Mouse (Mus musculus) macrophage (primary cell): Measurements from ENCODE around the gene Slc20a1. TPM values are rescaled to one million over a fixed set of nuclear protein-coding genes. Genes with fewer than 3 reads are reported as not detected.

Source experiments
- polyA plus RNA-seq: library from polyadenylated mRNA; stranded (reverse); fragments of 250-400 nt; gene quantifications from 3 replicates; pipeline ENCODE4 v1.2.4, GENCODE M21; 2018; ENCODE audit warnings: inconsistent platforms

The Slc20a1 gene
- polyA plus RNA-seq, 1 experiment from 2014 or later = 36.9 TPM

Other genes starting within 250 kb of the Slc20a1 start
- 1.0 to 2.5 TPM (median 2.3 TPM) in 3 replicates for gene Zc3h6, start 231.4 kb upstream of the Slc20a1 start, polyA plus RNA-seq
- 1.3 to 1.9 TPM (median 1.7 TPM) in 3 replicates for gene Gm10762, start 231.0 kb upstream of the Slc20a1 start, polyA plus RNA-seq
- not detected in 3 replicates for gene Vinac1, start 150.6 kb upstream of the Slc20a1 start, polyA plus RNA-seq
- gene Ttl, start 132.8 kb upstream of the Slc20a1 start, polyA plus RNA-seq = 5.8 to 8.9 TPM (median 8.5 TPM) in 3 replicates
- gene Polr1b, start 97.8 kb upstream of the Slc20a1 start, polyA plus RNA-seq = 3.6 to 13.0 TPM (median 4.8 TPM) in 3 replicates
- gene Chchd5, start 69.1 kb upstream of the Slc20a1 start, polyA plus RNA-seq = 11.9 to 13.8 TPM (median 13.2 TPM) in 3 replicates
- 0.71 to 6.7 TPM (median 5.8 TPM) in 3 replicates for gene Ckap2l, start 98.4 kb downstream of the Slc20a1 start, polyA plus RNA-seq
- 7.1 to 35.6 TPM (median 11.4 TPM) in 3 replicates for gene Il1a, start 111.2 kb downstream of the Slc20a1 start, polyA plus RNA-seq
- gene Il1b, start 172.4 kb downstream of the Slc20a1 start, polyA plus RNA-seq = 7.3 to 16.2 TPM (median 8.7 TPM) in 3 replicates